Mouse (Mus musculus) neutrophil, adult 5-6 weeks (primary cell): Measurements from ENCODE around the gene 1700061G19Rik. TPM values are rescaled to one million over a fixed set of nuclear protein-coding genes. Genes with fewer than 3 reads are reported as not detected.

ENCODE experiments used
- ATAC-seq: fragments of 151-379, 151-347 bp; 2 replicates; pipeline ENCODE4 v1.8.0; 2017; ENCODE audit warnings: mild to moderate bottlenecking, moderate TSS enrichment; ENCODE audit not compliant: insufficient number of reproducible peaks, poor library complexity, low FRiP score, severe bottlenecking; ENCODE audit errors: extremely low read depth
- total RNA-seq: library from RNA; stranded (forward); fragments of 200-1000 nt; gene quantifications from 2 replicates; pipeline ENCODE4 v1.2.3, GENCODE M21; 2017

The 1700061G19Rik gene
- total RNA-seq, 1 experiment from 2014 or later = not detected

- ATAC-seq = no peak
Measured at GRCm38 (mm10) chr17:56869481-56869977, 5.7 kb upstream of the 1700061G19Rik start.

GRCm38 (mm10) chr17:56870287-56870953 is 4.9 kb upstream of the 1700061G19Rik start:
- no peak for ATAC-seq

- ATAC-seq = no peak
Measured at GRCm38 (mm10) chr17:56871767-56872166, 3.5 kb upstream of the 1700061G19Rik start.

- ATAC-seq = no peak
Measured at GRCm38 (mm10) chr17:56872512-56872911, 2.8 kb upstream of the 1700061G19Rik start.

GRCm38 (mm10) chr17:56874237-56874636 is 1.0 kb upstream of the 1700061G19Rik start, which contains the start of gene Acsbg2:
Acsbg2 (minus strand) TSS chr17:56874447.
- ATAC-seq = no peak

- no peak for ATAC-seq
Measured at GRCm38 (mm10) chr17:56876465-56876864, 1.2 kb downstream of the 1700061G19Rik start.

- ATAC-seq = no peak
Measured at GRCm38 (mm10) chr17:56876981-56877380, 1.7 kb downstream of the 1700061G19Rik start.

GRCm38 (mm10) chr17:56877426-56877825 is 2.1 kb downstream of the 1700061G19Rik start:
- no peak for ATAC-seq

- no peak for ATAC-seq
Measured at GRCm38 (mm10) chr17:56883612-56884011, 8.3 kb downstream of the 1700061G19Rik start.

GRCm38 (mm10) chr17:56884331-56884730 is 9.1 kb downstream of the 1700061G19Rik start:
- no peak for ATAC-seq

GRCm38 (mm10) chr17:56884809-56885208 is 9.5 kb downstream of the 1700061G19Rik start:
- ATAC-seq = no peak

- no peak for ATAC-seq
Measured at GRCm38 (mm10) chr17:56888050-56888449, 12.8 kb downstream of the 1700061G19Rik start.

- no peak for ATAC-seq
Measured at GRCm38 (mm10) chr17:56890018-56890417, 14.7 kb downstream of the 1700061G19Rik start.

- ATAC-seq = no peak
Measured at GRCm38 (mm10) chr17:56895368-56895918, 20.2 kb downstream of the 1700061G19Rik start.

- no peak for ATAC-seq
Measured at GRCm38 (mm10) chr17:56896513-56897129, 21.3 kb downstream of the 1700061G19Rik start.

- ATAC-seq = peak; percentile 76
Measured at GRCm38 (mm10) chr17:56897630-56898195, 22.4 kb downstream of the 1700061G19Rik start.

GRCm38 (mm10) chr17:56902698-56903097 is 27.4 kb downstream of the 1700061G19Rik start:
- ATAC-seq = no peak

GRCm38 (mm10) chr17:56906166-56906565 is 30.9 kb downstream of the 1700061G19Rik start:
- no peak for ATAC-seq

- no peak for ATAC-seq
Measured at GRCm38 (mm10) chr17:56907096-56907495, 31.8 kb downstream of the 1700061G19Rik start.

GRCm38 (mm10) chr17:56907887-56908286 is 32.6 kb downstream of the 1700061G19Rik start:
- ATAC-seq = no peak
